Comparison of ENCODE assay signal across 7 mouse cellular contexts in genomic region chr7:121077829-121078228, GRCm38 (mm10). TPM values are rescaled to one million over a fixed set of nuclear protein-coding genes. Genes with fewer than 3 reads are reported as not detected.
DNase-seq lines count a peak whose midpoint lies in the region; ATAC-seq and TF ChIP-seq lines count a peak whose summit lies in the region.

No protein-coding gene starts in this region.

- TF ChIP-seq CTCF in liver, embryonic 14.5 days (IDR thresholded peaks at IDR 0.05; ENCODE audit: low read depth): peak; percentile 76

- H3K36me3 ChIP-seq in ES-E14 (ENCODE audit: control insufficient read depth, insufficient read depth, low read length, poor library complexity, severe bottlenecking): no peaks in the 10 kb centered on the region
- peaks cover 39% of the 10 kb centered on the region for H3K36me3 ChIP-seq in embryonic facial prominence, embryonic 12.5 days
- peaks cover 10% of the 10 kb centered on the region; the same call in 1 of the 2 replicates for H3K36me3 ChIP-seq in heart, embryonic 16.5 days (ENCODE audit: control insufficient read depth, insufficient read depth)
- no peaks in the 10 kb centered on the region for H3K36me3 ChIP-seq in liver, embryonic 14.5 days (replicated peaks; ENCODE audit: control insufficient read depth, insufficient read depth, low read depth)
- peaks cover 18% of the 10 kb centered on the region for H3K36me3 ChIP-seq in neural tube, embryonic 15.5 days

- peak; percentile 42 for DNase-seq in ES-E14 (ENCODE audit: low read depth, low spot score)
- peak; percentile 43 for DNase-seq in adrenal gland, postnatal 25 days
- peak; percentile 79 for DNase-seq in kidney, postnatal 10 days
- peak in 2 of 3 experiments; percentile 26 to 30 for DNase-seq in liver, embryonic 14.5 days (ENCODE audit: low read depth in 3 of 3, low spot score in 3 of 3)

- H3K9me3 ChIP-seq in ES-E14 (ENCODE audit: control insufficient read depth, insufficient read depth, low read depth, low read length): no peaks in the 10 kb centered on the region
- no peaks in the 10 kb centered on the region for H3K9me3 ChIP-seq in embryonic facial prominence, embryonic 12.5 days
- H3K9me3 ChIP-seq in heart, embryonic 16.5 days (replicated peaks; ENCODE audit: control insufficient read depth, low read length): peaks cover 2% of the 10 kb centered on the region
- no peaks in the 10 kb centered on the region for H3K9me3 ChIP-seq in liver, embryonic 14.5 days (ENCODE audit: control insufficient read depth, low read length)
- no peaks in the 10 kb centered on the region for H3K9me3 ChIP-seq in neural tube, embryonic 15.5 days (replicated peaks)

- no peak overlapping the region for H3K9ac ChIP-seq in ES-E14 (ENCODE audit: insufficient read depth, low read depth, low read length, poor library complexity, severe bottlenecking)
- H3K9ac ChIP-seq in embryonic facial prominence, embryonic 12.5 days: no peak overlapping the region
- H3K9ac ChIP-seq in heart, embryonic 16.5 days (ENCODE audit: low read length): no peak overlapping the region
- H3K9ac ChIP-seq in liver, embryonic 14.5 days (replicated peaks): no peak overlapping the region
- no peak overlapping the region for H3K9ac ChIP-seq in neural tube, embryonic 15.5 days (replicated peaks)

- no peaks in the 10 kb centered on the region for H3K4me1 ChIP-seq in ES-E14 (ENCODE audit: control insufficient read depth in 2 of 2, insufficient read depth in 2 of 2, low read length in 2 of 2, poor library complexity in 1 of 2)
- H3K4me1 ChIP-seq in embryonic facial prominence, embryonic 12.5 days: peaks cover 5% of the 10 kb centered on the region; the same call in 1 of the 2 replicates
- peaks cover 20% of the 10 kb centered on the region for H3K4me1 ChIP-seq in heart, embryonic 16.5 days (ENCODE audit: control insufficient read depth, insufficient read depth, low read length)
- no peaks in the 10 kb centered on the region for H3K4me1 ChIP-seq in liver, embryonic 14.5 days (replicated peaks; ENCODE audit: control insufficient read depth in 2 of 2, insufficient read depth in 2 of 2, low read length in 1 of 2)
- peaks cover 6% of the 10 kb centered on the region for H3K4me1 ChIP-seq in neural tube, embryonic 15.5 days

- in situ Hi-C loops in ES-E14 (cut with MboI; ENCODE audit: low sequenced_read_pairs in 2 of 2, unreplicated experiment in 2 of 2): no loop called here

- 16% methylated on average over 5 of the region's 5 CpGs for WGBS in embryonic facial prominence, embryonic 12.5 days
- 27% methylated on average over 5 of the region's 5 CpGs for WGBS in heart, embryonic 16.5 days
- 51% methylated on average over 5 of the region's 5 CpGs for WGBS in liver, embryonic 14.5 days (ENCODE audit: insufficient replicate concordance)
- 5% methylated on average over 5 of the region's 5 CpGs for WGBS in neural tube, embryonic 15.5 days

- H3K4me3 ChIP-seq in ES-E14 (ENCODE audit: insufficient read depth in 1 of 2, low read depth in 1 of 2, low read length in 2 of 2, poor library complexity in 1 of 2, severe bottlenecking in 1 of 2): no peak overlapping the region
- no peak overlapping the region for H3K4me3 ChIP-seq in embryonic facial prominence, embryonic 12.5 days
- no peak overlapping the region for H3K4me3 ChIP-seq in heart, embryonic 16.5 days (ENCODE audit: low read length)
- H3K4me3 ChIP-seq in liver, embryonic 14.5 days (ENCODE audit: insufficient read depth in 1 of 2, low read depth in 2 of 2, low read length in 2 of 2): no peak overlapping the region
- H3K4me3 ChIP-seq in neural tube, embryonic 15.5 days (replicated peaks): no peak overlapping the region

- H3K27ac ChIP-seq in ES-E14 (ENCODE audit: insufficient read depth, low read depth, low read length, poor library complexity, severe bottlenecking): no peak overlapping the region
- H3K27ac ChIP-seq in embryonic facial prominence, embryonic 12.5 days: no peak overlapping the region
- no peak overlapping the region for H3K27ac ChIP-seq in heart, embryonic 16.5 days (ENCODE audit: low read length)
- no peak overlapping the region for H3K27ac ChIP-seq in liver, embryonic 14.5 days
- H3K27ac ChIP-seq in neural tube, embryonic 15.5 days (replicated peaks): no peak overlapping the region

- TF ChIP-seq EP300 in liver, embryonic 14.5 days (IDR thresholded peaks at IDR 0.05; ENCODE audit: low read depth): no peak

- H3K27me3 ChIP-seq in embryonic facial prominence, embryonic 12.5 days: no peaks in the 10 kb centered on the region
- H3K27me3 ChIP-seq in heart, embryonic 16.5 days (ENCODE audit: control insufficient read depth, insufficient read depth, low read length): 0 out of 2 replicates have a peak, but pooled peaks cover 3% of the 10 kb centered on the region
- H3K27me3 ChIP-seq in liver, embryonic 14.5 days (ENCODE audit: control insufficient read depth, insufficient read depth, low read length): no peaks in the 10 kb centered on the region
- no peaks in the 10 kb centered on the region for H3K27me3 ChIP-seq in neural tube, embryonic 15.5 days (replicated peaks)

- ATAC-seq in embryonic facial prominence, embryonic 12.5 days (ENCODE audit: insufficient number of reproducible peaks, insufficient read depth, low FRiP score, low TSS enrichment): 0 out of 2 replicates have a peak, but pooled peaks have one; percentile 28
- peak; percentile 57; the same call in 1 of the 2 replicates for ATAC-seq in heart, embryonic 16.5 days (replicated peaks; ENCODE audit: extremely low read depth, insufficient read depth, low FRiP score)
- no peak for ATAC-seq in liver, embryonic 14.5 days (ENCODE audit: insufficient read depth)
- ATAC-seq in neural tube, embryonic 15.5 days (ENCODE audit: low FRiP score): peak; percentile 85; the same call in 1 of the 2 replicates

- H3K4me2 ChIP-seq in embryonic facial prominence, embryonic 12.5 days (replicated peaks): no peak overlapping the region
- no peak overlapping the region for H3K4me2 ChIP-seq in heart, embryonic 16.5 days (ENCODE audit: low read depth, low read length)
- H3K4me2 ChIP-seq in liver, embryonic 14.5 days (ENCODE audit: low read depth): no peak overlapping the region
- no peak overlapping the region for H3K4me2 ChIP-seq in neural tube, embryonic 15.5 days

TF ChIP-seq in ES-E14, 5 proteins besides CTCF, POLR2A, EP300 and RAD21:
- TF ChIP-seq MAFK (IDR thresholded peaks at IDR 0.05; ENCODE audit: insufficient read depth, low read depth, low read length) (no peak), ZNF384 (IDR thresholded peaks at IDR 0.05; ENCODE audit: low read depth, low read length) (no peak), ZC3H11A (IDR thresholded peaks at IDR 0.05; ENCODE audit: borderline replicate concordance, low read depth, low read length) (no peak), CHD2 (IDR thresholded peaks at IDR 0.05; ENCODE audit: low read depth, low read length) (no peak), HCFC1 (IDR thresholded peaks at IDR 0.05; ENCODE audit: borderline replicate concordance, insufficient read depth, low read length) (no peak)

RNA-seq across cellular contexts. Expression of gene Igsf6, which starts 3.5 kb away (rescaled TPM):
- total RNA-seq in ES-E14 (2012; rRNA removed): 0.11 TPM in 1 of 2 replicates, not detected in the other
- 1.2 and 1.4 TPM in 2 replicates for total RNA-seq in adrenal gland, postnatal 25 days (2021)
- 1.1 and 1.2 TPM in 2 replicates for polyA plus RNA-seq in embryonic facial prominence, embryonic 12.5 days (2016; fragmentation: Nextera tagmentation; extraction: Ambion mirVana)
- 1.5 and 2.3 TPM in 2 replicates for polyA plus RNA-seq in heart, embryonic 16.5 days (2015; fragmentation: Nextera tagmentation; extraction: Ambion mirVana)
- polyA plus RNA-seq in liver, embryonic 14.5 days (2012; rRNA removed): 3.3 and 4.7 TPM in 2 replicates
- 5.8 and 7.2 TPM in 2 replicates for polyA plus RNA-seq in liver, embryonic 14.5 days (2014; fragmentation: Nextera tagmentation; extraction: Ambion mirVana)
- polyA plus RNA-seq in neural tube, embryonic 15.5 days (2015; fragmentation: Nextera tagmentation; extraction: Ambion mirVana): 1.2 and 1.6 TPM in 2 replicates

RNA-seq across cellular contexts. Expression of gene Otoa, which starts 3.6 kb away (rescaled TPM):
- 0.22 and 0.58 TPM in 2 replicates for total RNA-seq in ES-E14 (2012; rRNA removed)
- total RNA-seq in adrenal gland, postnatal 25 days (2021): 0.86 and 0.88 TPM in 2 replicates
- 0.23 and 0.38 TPM in 2 replicates for polyA plus RNA-seq in embryonic facial prominence, embryonic 12.5 days (2016; fragmentation: Nextera tagmentation; extraction: Ambion mirVana)
- polyA plus RNA-seq in heart, embryonic 16.5 days (2015; fragmentation: Nextera tagmentation; extraction: Ambion mirVana): 0.12 and 0.36 TPM in 2 replicates
- polyA plus RNA-seq in liver, embryonic 14.5 days (2012; rRNA removed): 0.01 and 0.03 TPM in 2 replicates
- polyA plus RNA-seq in liver, embryonic 14.5 days (2014; fragmentation: Nextera tagmentation; extraction: Ambion mirVana): 0.09 TPM in 1 of 2 replicates, not detected in the other
- 0.11 and 0.31 TPM in 2 replicates for polyA plus RNA-seq in neural tube, embryonic 15.5 days (2015; fragmentation: Nextera tagmentation; extraction: Ambion mirVana)

RNA-seq across cellular contexts. Expression of gene Mettl9, which starts 43.6 kb away (rescaled TPM):
- total RNA-seq in ES-E14 (2012; rRNA removed): 21.0 and 26.7 TPM in 2 replicates
- 108 and 130 TPM in 2 replicates for total RNA-seq in adrenal gland, postnatal 25 days (2021)
- 211 and 228 TPM in 2 replicates for polyA plus RNA-seq in embryonic facial prominence, embryonic 12.5 days (2016; fragmentation: Nextera tagmentation; extraction: Ambion mirVana)
- 89.3 and 92.3 TPM in 2 replicates for polyA plus RNA-seq in heart, embryonic 16.5 days (2015; fragmentation: Nextera tagmentation; extraction: Ambion mirVana)
- 12.2 and 18.5 TPM in 2 replicates for polyA plus RNA-seq in liver, embryonic 14.5 days (2012; rRNA removed)
- polyA plus RNA-seq in liver, embryonic 14.5 days (2014; fragmentation: Nextera tagmentation; extraction: Ambion mirVana): 45.3 and 49.1 TPM in 2 replicates
- polyA plus RNA-seq in neural tube, embryonic 15.5 days (2015; fragmentation: Nextera tagmentation; extraction: Ambion mirVana): 169 and 173 TPM in 2 replicates

Comparison
In these comparisons a context has a peak if more than half of its experiments do, and no peak if none do; other contexts are left out.
1. DNase-seq: peak in every context shown above with its lines; median percentile 79 in kidney, postnatal 10 days; 43 in adrenal gland, postnatal 25 days; 42 in ES-E14; 28 in liver, embryonic 14.5 days.